Mouse (Mus musculus): Measurements from ENCODE around the gene Gde1. TPM values are rescaled to one million over a fixed set of nuclear protein-coding genes. Genes with fewer than 3 reads are reported as not detected.

Gene Gde1
- total and polyA plus RNA-seq, 2 experiments from 2014 or later: 263 to 271 TPM

DNA sequence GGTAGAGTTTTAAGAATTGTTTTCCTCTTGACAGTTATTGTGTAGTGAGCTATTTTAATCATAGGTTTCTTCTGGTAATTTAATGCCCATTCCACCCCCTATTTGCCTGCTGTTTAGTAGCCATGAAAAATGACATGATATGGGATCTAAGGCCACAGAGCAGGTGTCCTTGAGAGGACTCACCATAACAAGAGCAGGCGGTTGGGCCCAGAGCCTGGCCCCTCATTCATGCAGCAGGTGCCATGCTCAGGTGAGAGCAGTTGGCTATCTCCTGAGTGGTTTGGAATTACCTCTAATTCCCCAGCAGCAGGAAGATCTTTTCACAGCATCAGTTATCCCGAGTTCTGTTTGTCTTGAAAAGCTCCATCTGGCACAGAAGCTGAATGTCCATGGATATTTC is 19.9 kb upstream of the Gde1 start:
- H3K4me1 ChIP-seq (ENCODE audit: insufficient read depth): no peaks in the 10 kb centered on the region
- no peak overlapping the region for H3K9ac ChIP-seq
- no peak for DNase-seq
- H3K27me3 ChIP-seq (ENCODE audit: insufficient read depth, low read length): no peaks in the 10 kb centered on the region
- TF ChIP-seq CTCF (IDR thresholded peaks at IDR 0.05; ENCODE audit: low read depth): no peak
- no peak overlapping the region for H3K4me3 ChIP-seq (ENCODE audit: low read depth, low read length)
- no peak overlapping the region for H3K27ac ChIP-seq (ENCODE audit: low read depth, low read length)
- no peaks in the 10 kb centered on the region for H3K9me3 ChIP-seq (ENCODE audit: low read length)
- no peak for ATAC-seq
- peaks cover 80% of the 10 kb centered on the region for H3K36me3 ChIP-seq (ENCODE audit: insufficient read depth)
- WGBS: 80% methylated on average over 2 of the region's 2 CpGs
- H3K4me2 ChIP-seq (ENCODE audit: low read depth): no peak overlapping the region

DNA sequence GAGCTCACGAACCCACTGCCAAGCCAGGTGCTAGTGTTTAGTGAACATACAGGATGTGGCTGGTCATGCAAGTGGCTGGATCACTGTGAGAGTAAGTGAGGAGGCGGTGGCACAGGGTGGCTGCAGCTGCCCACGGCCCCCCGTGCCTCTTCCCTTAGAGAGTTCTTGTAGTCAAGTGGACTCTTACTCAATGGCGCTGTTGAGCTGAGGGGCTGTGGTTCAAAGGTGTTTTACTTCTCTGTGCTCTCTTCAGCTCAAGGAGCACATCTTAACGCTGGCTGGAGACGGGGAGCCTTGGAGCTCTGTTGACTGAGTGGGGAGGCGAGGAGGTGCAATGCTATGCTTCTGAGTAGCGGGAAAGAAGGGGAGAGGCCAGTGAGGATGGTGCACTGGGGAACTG is 18.3 kb upstream of the Gde1 start:
- DNase-seq: no peak
- Histone ChIP-seq H3K4me2 (ENCODE audit: low read depth) (no peak overlapping the region), H3K4me3 (ENCODE audit: low read depth, low read length) (no peak overlapping the region), H3K9ac (no peak overlapping the region), H3K9me3 (ENCODE audit: low read length) (no peaks in the 10 kb centered on the region), H3K27me3 (ENCODE audit: insufficient read depth, low read length) (no peaks in the 10 kb centered on the region), H3K27ac (ENCODE audit: low read depth, low read length) (no peak overlapping the region), H3K36me3 (ENCODE audit: insufficient read depth) (peaks cover 76% of the 10 kb centered on the region), H3K4me1 (ENCODE audit: insufficient read depth) (no peaks in the 10 kb centered on the region)
- no peak for ATAC-seq
- 86% methylated on average over 9 of the region's 9 CpGs for WGBS
- no peak for TF ChIP-seq CTCF (IDR thresholded peaks at IDR 0.05; ENCODE audit: low read depth)

DNA sequence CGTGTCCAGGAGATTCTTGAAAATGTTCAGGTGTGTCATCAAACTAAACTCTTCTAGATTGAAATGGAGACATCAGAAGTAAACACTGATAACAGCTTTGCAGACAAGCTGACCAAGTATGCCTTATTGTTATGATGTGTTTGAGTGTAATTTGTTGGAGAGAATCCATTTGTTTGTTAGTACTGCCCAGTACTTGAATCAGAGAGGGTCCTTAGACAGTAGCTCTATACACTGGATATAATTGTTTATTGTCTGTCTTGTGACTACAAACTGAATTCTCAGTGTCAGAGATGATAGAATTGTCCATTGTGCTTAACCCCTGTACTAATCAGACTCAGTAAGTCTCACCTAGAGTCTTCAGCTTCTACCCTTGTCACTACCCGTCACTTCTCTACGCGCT is 12.5 kb upstream of the Gde1 start:
- DNase-seq (no peak), ATAC-seq (no peak)
- Histone ChIP-seq H3K9ac (no peak overlapping the region), H3K4me1 (ENCODE audit: insufficient read depth) (peaks cover 8% of the 10 kb centered on the region), H3K36me3 (ENCODE audit: insufficient read depth) (peaks cover 44% of the 10 kb centered on the region), H3K27me3 (ENCODE audit: insufficient read depth, low read length) (no peaks in the 10 kb centered on the region), H3K4me2 (ENCODE audit: low read depth) (no peak overlapping the region), H3K9me3 (ENCODE audit: low read length) (no peaks in the 10 kb centered on the region), H3K4me3 (ENCODE audit: low read depth, low read length) (no peak overlapping the region), H3K27ac (ENCODE audit: low read depth, low read length) (no peak overlapping the region)
- TF ChIP-seq CTCF (IDR thresholded peaks at IDR 0.05; ENCODE audit: low read depth): no peak
- 95% methylated on average over 4 of the region's 4 CpGs for WGBS

DNA sequence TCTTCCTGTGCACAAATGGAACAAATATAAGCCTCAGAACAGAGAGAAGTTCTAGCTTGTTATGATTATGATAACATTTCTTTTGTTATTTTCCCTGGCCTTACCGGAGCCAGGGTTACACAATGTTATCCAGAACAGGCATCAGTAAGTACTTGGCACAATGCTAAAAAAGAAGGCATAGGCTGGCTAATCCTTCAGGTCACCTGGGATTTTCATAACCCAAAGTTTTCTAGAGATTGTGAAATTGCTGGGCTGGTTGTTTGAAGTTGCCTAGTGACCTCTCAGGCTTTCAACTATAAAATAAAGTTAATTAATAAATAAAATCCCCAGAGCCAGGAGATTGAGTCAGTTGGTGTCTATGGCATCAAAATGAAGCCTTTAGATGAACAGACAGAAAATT is 9.3 kb upstream of the Gde1 start:
- Histone ChIP-seq H3K4me3 (ENCODE audit: low read depth, low read length) (no peak overlapping the region), H3K4me1 (ENCODE audit: insufficient read depth) (peaks cover 9% of the 10 kb centered on the region), H3K27ac (ENCODE audit: low read depth, low read length) (no peak overlapping the region), H3K27me3 (ENCODE audit: insufficient read depth, low read length) (no peaks in the 10 kb centered on the region), H3K36me3 (ENCODE audit: insufficient read depth) (peaks cover 18% of the 10 kb centered on the region; the same call in 1 of the 2 replicates), H3K9me3 (ENCODE audit: low read length) (no peaks in the 10 kb centered on the region), H3K9ac (no peak overlapping the region), H3K4me2 (ENCODE audit: low read depth) (no peak overlapping the region)
- TF ChIP-seq CTCF (IDR thresholded peaks at IDR 0.05; ENCODE audit: low read depth): no peak
- WGBS: 90% methylated on average over 1 of the region's 1 CpGs
- DNase-seq (no peak), ATAC-seq (no peak)

DNA sequence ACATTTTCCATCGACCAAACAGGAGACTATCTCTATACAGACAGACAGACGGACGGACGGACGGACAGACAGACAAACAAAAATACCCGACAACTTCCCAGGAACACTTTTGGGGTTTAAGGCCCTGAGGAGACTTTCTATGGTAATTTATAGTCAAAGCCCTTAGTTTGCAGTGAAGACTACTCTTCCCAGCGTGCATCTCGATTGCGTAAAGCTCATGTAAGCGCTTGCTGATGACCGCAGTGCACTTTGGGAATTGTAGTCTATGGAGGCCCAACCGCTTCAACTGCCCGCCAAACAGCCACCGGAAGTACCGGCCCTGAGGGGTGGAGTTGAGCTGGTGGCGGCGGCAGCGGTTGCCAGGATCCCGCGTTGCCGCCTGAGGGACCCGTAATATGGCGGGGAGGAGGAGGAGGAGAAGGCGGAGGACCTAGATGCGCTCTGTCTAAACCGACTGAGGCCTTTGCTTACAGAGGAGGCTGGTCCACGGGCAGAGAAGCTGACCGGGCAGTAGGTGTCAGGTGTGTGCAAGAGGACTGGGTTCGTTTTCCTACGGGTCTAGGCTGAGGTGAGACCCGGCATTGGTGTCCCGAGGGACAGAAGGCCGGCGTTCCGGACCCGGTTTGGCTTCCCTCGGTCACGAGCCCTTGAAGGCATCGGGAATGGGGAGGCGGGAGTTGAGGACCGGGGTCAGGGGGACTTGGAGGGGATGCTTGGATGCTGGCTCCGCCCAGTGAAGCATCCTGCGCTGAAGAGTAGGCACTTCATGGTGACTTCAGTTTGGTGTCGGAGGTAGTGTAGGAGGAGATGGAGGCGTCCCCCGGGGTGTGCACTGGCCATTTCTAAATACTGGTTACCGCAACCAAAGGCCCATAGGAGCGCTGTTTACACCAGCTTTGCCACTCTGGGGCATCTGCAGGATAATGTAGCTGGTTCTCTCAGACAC is 6.9 kb upstream of the Gde1 start, which contains the start of gene Ccp110:
Ccp110 (plus strand) TSS at position 325 of the 946 bp plus-strand sequence.
- peaks cover 9% of the 10 kb centered on the region for H3K4me1 ChIP-seq (ENCODE audit: insufficient read depth)
- H3K27ac ChIP-seq (ENCODE audit: low read depth, low read length): peak within 1 kb of the TSS; percentile 79
- H3K4me3 ChIP-seq (ENCODE audit: low read depth, low read length): peak within 1 kb of the TSS; percentile 95
- DNase-seq (peak; percentile 97), ATAC-seq (peak; percentile 99)
- H3K9ac ChIP-seq: peak within 1 kb of the TSS; percentile 85
- H3K9me3 ChIP-seq (ENCODE audit: low read length): no peaks in the 10 kb centered on the region
- WGBS: 1% methylated on average over 48 of the region's 48 CpGs
- peak within 1 kb of the TSS; percentile 68 for H3K4me2 ChIP-seq (ENCODE audit: low read depth)
- H3K36me3 ChIP-seq (ENCODE audit: insufficient read depth): peaks cover 12% of the 10 kb centered on the region; the same call in 1 of the 2 replicates
- H3K27me3 ChIP-seq (ENCODE audit: insufficient read depth, low read length): no peaks in the 10 kb centered on the region
- peak; percentile 56 for TF ChIP-seq CTCF (IDR thresholded peaks at IDR 0.05; ENCODE audit: low read depth)

DNA sequence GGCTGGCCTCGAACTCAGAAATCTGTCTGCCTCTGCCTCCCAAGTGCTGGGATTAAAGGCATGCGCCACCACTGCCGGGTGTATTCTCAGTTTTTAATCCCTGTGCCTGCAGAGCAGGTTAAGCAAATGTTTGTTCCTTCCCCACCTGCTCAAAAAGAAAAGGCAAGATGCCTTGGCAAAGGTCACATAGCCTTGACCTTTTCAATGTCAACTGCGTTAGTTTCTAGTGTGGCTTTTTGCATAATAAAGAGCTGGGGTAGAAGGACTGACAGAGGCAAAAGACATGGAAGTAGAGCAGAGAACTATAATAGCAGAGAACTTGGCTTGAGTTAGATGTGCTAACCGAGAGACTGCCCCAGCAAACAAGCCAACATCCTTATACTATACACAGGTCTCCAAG is 5.2 kb upstream of the Gde1 start:
- peaks cover 13% of the 10 kb centered on the region for H3K4me1 ChIP-seq (ENCODE audit: insufficient read depth)
- H3K4me3 ChIP-seq (ENCODE audit: low read depth, low read length): no peak overlapping the region
- peaks cover 9% of the 10 kb centered on the region; the same call in 1 of the 2 replicates for H3K36me3 ChIP-seq (ENCODE audit: insufficient read depth)
- DNase-seq (no peak), ATAC-seq (no peak)
- no peak overlapping the region for H3K4me2 ChIP-seq (ENCODE audit: low read depth)
- no peaks in the 10 kb centered on the region for H3K27me3 ChIP-seq (ENCODE audit: insufficient read depth, low read length)
- H3K9ac ChIP-seq: no peak overlapping the region
- H3K27ac ChIP-seq (ENCODE audit: low read depth, low read length): no peak overlapping the region
- no peaks in the 10 kb centered on the region for H3K9me3 ChIP-seq (ENCODE audit: low read length)
- no peak for TF ChIP-seq CTCF (IDR thresholded peaks at IDR 0.05; ENCODE audit: low read depth)
- 66% methylated on average over 5 of the region's 5 CpGs for WGBS

DNA sequence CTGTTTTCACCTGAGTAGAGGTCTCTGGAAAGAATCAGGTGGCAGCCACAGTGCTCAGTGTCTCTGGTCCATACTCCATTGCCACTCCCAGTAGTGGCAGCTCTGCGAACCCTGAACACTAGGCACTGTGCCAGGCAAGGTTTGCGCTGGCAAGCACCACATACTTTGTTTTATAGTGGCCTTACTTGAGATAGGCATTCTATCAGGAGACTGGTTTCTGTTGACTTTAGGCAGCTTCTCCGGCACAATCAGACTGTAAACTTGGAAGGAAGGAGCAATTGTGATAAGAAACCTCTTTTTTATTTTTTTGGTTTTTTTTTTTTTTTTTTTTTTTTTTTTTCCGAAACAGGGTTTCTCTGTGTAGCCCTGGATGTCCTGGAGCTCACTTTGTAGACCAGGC is 2.4 kb upstream of the Gde1 start:
- Histone ChIP-seq H3K9ac (no peak overlapping the region), H3K27me3 (ENCODE audit: insufficient read depth, low read length) (no peaks in the 10 kb centered on the region), H3K9me3 (ENCODE audit: low read length) (no peaks in the 10 kb centered on the region), H3K36me3 (ENCODE audit: insufficient read depth) (no peaks in the 10 kb centered on the region; the same call in 1 of the 2 replicates), H3K4me3 (ENCODE audit: low read depth, low read length) (no peak overlapping the region), H3K4me2 (ENCODE audit: low read depth) (no peak overlapping the region), H3K27ac (ENCODE audit: low read depth, low read length) (no peak overlapping the region), H3K4me1 (ENCODE audit: insufficient read depth) (peaks cover 22% of the 10 kb centered on the region)
- DNase-seq (no peak), ATAC-seq (no peak)
- TF ChIP-seq CTCF (IDR thresholded peaks at IDR 0.05; ENCODE audit: low read depth): no peak
- WGBS: 75% methylated on average over 3 of the region's 4 CpGs
